Mouse (Mus musculus) CD4-positive, CD25-positive, alpha-beta regulatory T cell, adult 2 months (primary cell): ENCODE measurements around the gene Nefh.

Experiments used
- DNase-seq: peaks from one replicate; pipeline ENCODE4 v3.0.0-alpha.2; 2012; ENCODE audit warnings: low read depth, low spot score

Gene Nefh

DNA sequence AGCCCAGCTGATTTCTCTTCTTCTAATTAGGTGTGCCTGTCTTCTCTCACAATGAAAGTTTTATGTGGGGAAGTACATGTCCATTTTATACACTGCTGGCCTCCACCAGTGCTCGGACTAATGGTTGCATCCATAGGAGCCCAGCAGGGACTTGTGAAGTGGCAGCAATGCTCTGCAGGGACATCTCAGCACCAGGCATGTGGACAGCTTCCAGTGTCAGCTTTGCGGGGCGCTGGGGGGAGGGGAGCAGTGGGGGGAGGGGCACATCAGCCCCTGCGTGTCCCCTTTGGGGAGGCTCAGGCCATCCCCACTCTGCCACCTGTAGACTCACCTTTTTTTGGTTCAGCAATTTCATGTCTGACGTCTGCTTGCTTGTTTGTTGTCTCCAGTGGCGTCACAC lies 5.5 kb upstream of the Nefh start:
- DNase-seq: no peak

DNA sequence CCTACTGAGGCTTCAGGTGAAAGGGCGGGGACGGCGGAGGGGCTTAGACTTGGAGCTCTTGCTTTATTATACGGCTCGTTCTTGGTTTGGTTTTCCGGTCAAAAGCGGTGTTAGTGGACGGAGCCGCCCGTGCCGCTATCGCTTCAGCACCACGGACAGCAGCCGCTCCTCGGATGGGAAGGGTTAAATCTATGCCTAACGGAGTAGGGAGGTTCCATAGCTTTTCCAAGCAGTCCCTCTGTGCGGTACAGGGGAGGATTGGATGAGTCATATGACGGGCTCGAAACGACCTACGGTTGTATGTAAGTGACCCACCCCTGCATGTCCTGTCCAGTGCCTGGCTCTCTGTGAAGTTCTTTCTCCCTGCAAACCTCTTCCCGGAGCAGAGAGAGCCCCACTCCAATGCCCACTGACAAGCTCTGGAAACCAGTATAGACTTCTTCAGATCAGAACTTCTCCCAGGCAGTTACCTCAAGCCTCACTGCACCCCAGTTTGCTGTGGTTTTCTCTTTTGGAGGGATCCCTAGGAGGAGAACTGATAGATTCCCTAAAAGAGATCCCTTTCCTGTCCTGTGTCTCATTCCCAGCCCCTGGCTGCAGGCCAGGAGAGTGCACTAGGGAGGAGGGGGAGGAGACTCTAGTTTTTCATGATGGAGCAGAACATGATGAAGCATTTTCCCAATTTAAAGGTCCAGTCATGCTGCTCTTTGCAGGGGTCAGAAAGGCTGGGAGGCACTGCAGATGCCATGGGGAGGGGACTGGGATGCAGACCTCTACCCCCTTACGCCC lies 1.6 kb upstream of the Nefh start:
- peak; percentile 28 for DNase-seq

DNA sequence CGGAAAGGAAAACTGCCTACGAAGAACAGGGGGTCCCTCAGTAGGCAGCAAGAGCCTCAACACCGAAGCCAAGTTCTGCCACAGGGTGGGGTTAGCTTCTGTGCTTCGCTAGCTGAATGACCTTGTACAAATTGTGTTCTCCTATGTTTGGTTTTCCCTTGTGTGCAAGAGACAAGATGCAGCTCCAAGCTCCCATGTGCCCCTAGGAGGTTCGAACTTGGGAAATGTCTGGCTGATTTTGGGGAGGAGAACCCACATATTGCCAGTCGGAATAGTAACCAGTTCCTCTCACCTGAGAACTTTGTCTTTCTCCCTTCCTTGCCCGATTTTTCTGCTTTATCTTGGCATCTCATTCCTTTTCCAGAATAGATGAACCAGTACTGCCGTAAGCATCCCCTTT lies 928 bp upstream of the Nefh start:
- no peak for DNase-seq

DNA sequence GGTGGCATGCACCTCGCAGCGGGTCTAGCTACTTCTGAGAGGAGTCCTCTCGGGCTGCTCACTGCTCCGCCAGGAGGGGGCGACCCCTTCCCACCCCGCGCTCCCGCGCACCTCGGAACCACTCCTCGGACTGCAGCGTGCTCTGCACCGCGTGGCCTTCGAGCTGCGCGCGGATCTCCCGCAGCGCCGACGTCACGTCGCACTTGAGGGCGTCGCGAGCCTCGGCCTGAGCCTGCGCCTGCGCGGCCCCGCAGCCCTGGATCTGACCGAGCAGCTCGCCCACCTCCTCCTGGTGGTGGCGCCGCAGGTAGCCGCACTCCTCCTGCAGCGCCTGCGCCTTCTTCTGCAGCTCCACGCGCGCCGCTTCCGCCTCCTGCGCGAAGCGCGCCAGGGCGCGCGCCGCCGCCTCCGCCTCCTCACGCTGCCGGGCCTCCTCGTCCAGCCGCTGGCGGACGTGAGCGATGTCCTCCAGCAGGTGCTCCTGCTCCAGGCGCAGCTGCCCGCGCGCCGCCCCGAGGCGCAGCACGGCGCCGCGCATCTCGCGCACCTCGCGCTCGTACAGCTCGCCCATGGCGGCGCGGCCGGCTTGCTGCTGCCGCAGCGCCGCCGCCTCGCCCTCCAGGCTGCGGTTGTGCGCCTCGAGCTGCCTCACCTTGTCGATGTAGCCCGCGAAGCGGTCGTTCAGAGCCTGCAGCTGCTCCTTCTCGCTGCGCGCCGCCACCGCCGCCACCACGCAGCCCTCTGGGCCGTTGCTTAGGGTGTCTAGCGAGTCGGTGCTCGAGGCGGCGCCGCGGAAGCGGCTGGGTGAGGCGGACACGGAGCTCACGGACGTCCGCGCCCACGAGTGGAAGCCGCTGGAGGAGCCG lies 684 bp downstream of the Nefh start:
- peak; percentile 94 for DNase-seq

DNA sequence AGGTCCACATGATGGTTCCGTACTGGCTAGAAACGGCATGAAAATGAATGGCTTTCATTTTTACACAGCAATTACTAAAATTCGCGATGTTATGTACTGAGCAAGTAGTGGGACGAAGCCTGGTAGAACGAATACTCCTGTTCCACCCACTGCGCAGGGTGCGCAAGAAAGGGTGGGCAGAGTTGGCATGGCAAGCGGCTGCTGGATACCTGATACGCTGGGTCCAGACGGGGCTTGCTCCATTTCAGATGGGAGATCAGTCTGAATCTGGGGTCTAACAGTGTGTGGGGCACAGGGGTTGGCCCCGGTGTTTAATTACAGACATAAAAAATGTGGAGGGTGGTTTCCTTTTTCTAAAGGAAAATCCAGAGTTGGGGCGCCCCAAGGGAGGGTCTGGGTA lies 1.3 kb downstream of the Nefh start:
- DNase-seq: no peak

DNA sequence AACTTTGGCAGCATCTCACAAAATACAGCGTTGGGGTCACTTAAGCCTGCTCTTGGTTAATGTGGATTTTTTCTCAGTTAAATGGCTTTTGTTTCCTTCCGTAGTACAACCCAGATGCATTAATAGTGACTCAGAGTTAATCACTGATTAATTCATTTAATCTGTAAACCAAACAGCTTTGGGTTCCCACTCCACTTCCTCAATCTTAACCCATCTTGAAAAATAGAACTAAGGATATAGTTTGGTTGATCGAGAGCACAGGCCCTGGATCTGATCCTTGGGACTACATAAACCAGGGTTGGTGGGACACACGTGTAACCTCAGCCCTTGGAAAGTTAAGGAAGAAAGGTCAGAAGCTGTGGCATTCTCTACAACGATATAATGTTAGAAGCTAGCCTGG lies 11.6 kb downstream of the Nefh start:
- DNase-seq: no peak

DNA sequence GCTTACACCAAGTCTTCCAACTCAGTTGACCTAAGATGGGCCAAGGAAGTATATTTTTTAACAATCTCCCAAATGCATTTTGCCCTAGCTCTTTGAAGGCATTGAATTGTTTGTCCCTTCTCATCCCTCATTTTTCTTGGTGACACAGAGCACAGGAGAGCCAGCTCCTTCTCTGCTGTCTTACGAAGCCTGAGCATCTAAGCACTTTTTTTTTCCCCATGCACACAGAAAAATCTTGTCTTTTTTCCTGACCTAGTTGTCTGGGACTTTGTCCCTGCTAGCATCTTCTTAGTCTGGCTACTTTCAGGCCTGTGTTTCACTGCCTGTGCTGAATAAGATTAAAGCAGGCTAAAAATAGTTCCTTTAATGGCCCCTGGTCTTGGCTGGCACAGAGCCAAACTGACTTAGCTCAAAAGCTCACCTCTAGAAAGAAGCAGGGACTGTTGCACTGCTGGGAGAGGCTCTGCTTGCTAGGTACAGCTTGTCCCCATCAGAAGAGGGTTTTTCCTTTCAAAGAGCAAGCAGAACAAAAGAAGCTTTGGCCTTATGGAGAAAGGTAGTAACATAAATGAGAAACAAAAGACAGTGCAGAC lies 16.8 kb downstream of the Nefh start:
- DNase-seq: no peak

DNA sequence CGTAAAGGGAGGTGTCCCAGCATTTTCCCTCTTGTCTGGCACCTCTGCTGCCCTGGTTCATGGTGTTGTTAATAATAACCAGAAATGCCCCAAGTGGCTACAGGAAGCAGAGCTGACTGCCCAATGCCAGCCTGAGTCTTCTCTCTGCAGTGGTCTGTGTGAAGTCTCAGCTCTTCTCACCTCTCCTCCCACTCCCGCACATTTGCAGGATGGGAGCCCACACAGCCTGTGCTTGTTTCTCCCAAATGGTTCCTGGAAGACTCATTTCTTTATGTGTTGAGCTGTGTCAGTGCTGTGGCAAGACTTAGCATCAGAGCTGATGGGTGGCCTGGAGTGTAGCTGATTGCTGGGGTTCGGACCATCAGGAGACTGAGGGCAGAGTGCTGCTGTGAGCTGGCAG lies 20.6 kb downstream of the Nefh start:
- no peak for DNase-seq

DNA sequence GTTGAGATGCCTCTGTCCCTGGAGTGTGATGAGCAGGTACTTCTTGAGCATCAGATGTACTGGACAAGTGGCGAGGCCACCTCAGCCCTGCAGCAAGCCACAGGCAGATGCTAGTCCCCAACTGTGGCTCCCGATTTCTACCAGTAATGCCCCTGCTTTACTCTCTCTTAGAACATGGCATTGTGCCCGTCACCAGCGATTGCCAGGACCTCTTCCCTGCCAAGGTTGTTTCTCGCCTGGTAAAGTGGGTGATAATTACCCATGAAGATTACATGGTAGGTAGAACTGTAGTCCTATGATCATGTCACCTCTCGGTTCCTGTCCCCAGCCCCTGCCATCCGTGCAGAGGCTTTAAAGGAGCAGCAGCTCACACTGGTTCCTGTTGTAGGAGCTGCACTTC lies 26.1 kb downstream of the Nefh start:
- DNase-seq: no peak

DNA sequence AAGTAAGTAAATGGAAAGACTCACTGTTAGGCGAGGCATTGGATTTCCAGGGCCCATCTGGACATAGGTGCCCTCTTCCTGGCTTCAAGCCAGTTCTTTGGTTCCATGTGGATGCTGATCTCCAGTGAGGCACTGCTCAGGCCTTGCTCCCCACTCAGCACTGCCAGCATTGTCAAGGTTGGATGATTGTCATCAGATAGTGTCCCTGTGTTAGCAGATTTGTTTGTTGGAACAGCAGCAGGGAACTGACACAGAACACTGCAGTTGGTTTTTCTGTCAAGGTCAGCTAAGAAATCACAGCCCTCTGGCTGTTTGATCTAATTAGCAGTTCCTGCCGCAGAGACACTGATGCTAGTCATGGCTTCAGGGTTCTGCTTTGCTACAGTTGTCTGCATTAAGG lies 26.6 kb downstream of the Nefh start:
- no peak for DNase-seq

DNA sequence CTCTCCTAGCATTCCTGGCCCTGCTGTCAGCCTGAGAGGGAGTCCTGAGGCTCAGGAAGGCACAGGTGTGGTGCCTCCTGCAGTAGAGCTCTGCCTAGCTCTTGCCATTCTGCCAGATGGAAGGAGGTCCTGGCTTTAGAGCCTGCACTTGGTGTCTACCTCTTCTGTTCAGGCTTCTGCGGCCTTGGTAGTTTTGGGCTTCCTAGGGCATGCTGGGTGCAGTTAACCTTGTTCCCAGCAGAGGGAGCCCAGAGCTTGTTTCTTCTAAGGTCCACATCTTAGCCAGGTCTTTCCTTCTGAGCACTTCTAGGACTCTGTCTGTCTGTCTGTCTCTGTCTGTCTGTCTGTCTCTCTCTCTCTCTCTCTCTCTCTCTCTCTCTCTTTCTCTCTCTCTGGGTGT lies 31.8 kb downstream of the Nefh start:
- peak; percentile 82 for DNase-seq

DNA sequence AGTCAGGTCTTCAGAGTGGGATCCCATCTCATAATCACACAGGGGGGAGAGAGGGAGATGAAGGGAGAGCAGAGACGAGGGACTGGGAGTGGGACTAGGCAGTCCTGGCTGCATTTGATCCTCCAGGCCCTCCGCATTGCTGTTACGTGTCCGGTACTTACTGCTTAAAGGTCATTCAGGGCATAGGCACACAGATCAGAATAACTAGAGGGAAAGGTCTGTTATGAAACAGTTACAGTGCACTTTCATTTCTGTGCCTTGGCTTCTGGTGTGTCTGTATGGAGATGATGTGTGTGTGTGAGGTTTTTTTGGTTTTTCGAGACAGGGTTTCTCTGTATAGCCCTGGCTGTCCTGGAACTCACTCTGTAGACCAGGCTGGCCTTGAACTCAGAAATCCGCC lies 41.6 kb downstream of the Nefh start:
- no peak for DNase-seq

DNA sequence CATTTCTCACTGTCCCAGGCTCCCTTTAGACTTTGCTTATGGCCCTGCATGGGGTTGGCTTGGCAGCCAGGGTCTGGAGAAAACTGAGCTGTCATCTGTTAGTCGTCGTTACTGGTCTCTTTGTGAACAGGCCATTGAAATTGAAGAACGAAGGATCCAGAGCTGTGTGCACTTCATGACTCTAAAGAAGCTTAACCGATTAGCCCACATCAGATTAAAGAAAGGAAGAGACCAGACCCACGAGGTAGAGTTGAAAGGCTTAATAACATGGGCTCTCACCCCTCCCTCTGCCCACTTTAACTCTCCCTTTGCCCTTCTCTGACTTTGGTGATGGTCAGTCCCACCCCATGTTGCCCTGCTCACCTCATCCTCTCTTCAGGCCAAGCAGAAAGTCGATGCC lies 45.9 kb downstream of the Nefh start:
- DNase-seq: no peak

DNA sequence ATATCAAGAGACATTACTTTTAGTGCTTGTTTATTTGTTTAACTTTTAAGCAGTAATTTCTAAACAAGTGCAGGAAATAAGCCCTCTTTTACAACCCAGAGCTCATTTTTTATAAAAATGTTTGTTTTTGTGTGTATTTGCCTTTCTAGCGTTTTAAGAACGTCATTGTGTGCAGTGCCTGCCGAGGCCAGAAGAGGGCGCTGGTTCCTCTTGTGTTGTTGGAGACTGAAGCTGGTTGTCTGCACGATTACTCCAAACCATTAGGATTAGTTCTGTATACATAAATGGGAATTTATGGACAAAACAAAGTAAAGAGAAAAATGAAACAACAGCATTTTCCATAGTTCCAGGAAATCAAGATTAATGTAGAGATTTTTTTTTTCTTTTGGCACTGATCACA lies 47.4 kb downstream of the Nefh start:
- DNase-seq: peak; percentile 54

DNA sequence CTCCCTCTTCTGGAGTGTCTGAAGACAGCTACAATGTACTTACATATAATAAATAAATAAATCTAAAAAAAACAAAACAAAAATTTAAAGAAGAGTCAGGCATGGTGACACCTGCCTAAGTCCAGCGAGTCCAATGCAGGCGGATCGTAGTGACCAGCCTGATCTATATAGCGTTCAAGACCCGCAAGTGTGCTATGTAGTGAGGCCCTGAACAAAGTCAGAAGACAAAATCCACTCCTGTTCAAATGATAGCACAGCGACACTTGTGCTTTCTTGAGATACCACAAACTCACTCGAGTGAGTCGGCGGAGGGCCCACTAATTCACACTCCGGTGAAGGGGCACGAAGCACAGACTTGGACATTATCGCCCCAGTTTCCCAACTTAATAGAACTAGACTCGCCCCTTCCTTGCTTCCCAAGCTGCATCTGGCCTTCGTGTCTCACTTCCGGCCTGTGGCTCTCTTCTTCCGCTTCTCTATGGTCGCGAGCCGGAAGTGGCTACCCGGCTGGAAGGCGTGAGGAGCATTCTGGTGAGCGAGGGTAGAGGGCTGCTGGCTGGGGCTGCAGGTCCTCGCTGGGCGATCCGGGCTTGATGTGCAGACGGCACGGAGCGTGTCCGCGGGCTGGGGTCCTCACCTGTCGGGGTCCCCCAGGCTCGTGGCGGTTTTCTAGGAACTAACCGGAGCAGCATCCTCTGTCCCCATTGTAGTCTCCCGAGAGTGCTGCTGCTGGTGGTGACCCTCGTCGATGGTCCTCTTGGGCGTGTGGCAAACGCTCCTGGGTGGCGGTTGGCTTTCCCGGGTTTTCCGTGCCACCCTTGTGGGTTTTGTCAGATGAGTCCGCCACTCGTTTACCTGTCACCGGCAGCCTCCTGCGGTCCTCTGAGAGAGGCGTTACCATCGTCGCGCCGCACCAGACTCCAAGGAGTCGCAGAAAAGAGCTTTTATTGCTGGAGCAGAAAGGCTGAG lies 52.7 kb downstream of the Nefh start, which contains the start of gene Thoc5:
Thoc5 (plus strand) TSS at position 473 of the 969 bp plus-strand sequence.
- DNase-seq: peak; percentile 84
